Mouse (Mus musculus) heart, postnatal 0 days (tissue): ENCODE data around the gene Slc24a1. TPM values are rescaled to one million over a fixed set of nuclear protein-coding genes. Genes with fewer than 3 reads are reported as not detected.

Experiments
- ATAC-seq: fragments of 200-750 bp; cut with Nextera tagmentation; 2 replicates; pipeline ENCODE4 v1.8.0; 2017; ENCODE audit warnings: low read depth, moderate number of reproducible peaks, moderate library complexity; ENCODE audit not compliant: insufficient read depth
- DNase-seq: peaks from one replicate; pipeline ENCODE4 v3.0.0-alpha.2; 2016; ENCODE audit warnings: low spot score
- H3K27ac ChIP-seq: fragments of 300-500 bp; sonication (generic); 2 replicates; pipeline ENCODE4 v1.5.1; 2014; ENCODE audit warnings: low read depth, mild to moderate bottlenecking
- H3K27me3 ChIP-seq: fragments of 300-500 bp; sonication (generic); 2 replicates; pipeline ENCODE4 v1.6.1; 2014; ENCODE audit warnings: low read length, mixed read lengths; ENCODE audit not compliant: control insufficient read depth, insufficient read depth
- H3K36me3 ChIP-seq: fragments of 300-500 bp; sonication (generic); replicated peaks from 2 replicates; pipeline ENCODE4 v1.6.1; 2014; ENCODE audit warnings: low read length, mixed read lengths; ENCODE audit not compliant: control insufficient read depth, insufficient read depth
- H3K4me1 ChIP-seq: fragments of 300-500 bp; sonication (generic); 2 replicates; pipeline ENCODE4 v1.6.1; 2014; ENCODE audit warnings: antibody characterized with exemption; ENCODE audit not compliant: control insufficient read depth, insufficient read depth
- H3K4me2 ChIP-seq: fragments of 300-500 bp; sonication (generic); 2 replicates; pipeline ENCODE4 v1.6.1; 2014; ENCODE audit warnings: low read depth, mild to moderate bottlenecking, low read length, moderate library complexity
- H3K4me3 ChIP-seq: fragments of 300-500 bp; sonication (generic); 2 replicates; pipeline ENCODE4 v1.5.1; 2014; ENCODE audit warnings: low read depth, low read length
- H3K9ac ChIP-seq: fragments of 300-500 bp; sonication (generic); replicated peaks from 2 replicates; pipeline ENCODE4 v1.6.1; 2014; ENCODE audit warnings: low read depth, low read length, mixed read lengths
- H3K9me3 ChIP-seq: fragments of 300-500 bp; sonication (generic); replicated peaks from 2 replicates; pipeline ENCODE4 v1.6.1; 2016; ENCODE audit warnings: low read length; ENCODE audit not compliant: control insufficient read depth
- CTCF ChIP-seq: IDR thresholded peaks from 2 replicates; pipeline ENCODE4 v1.5.1; 2016; ENCODE audit warnings: antibody characterized with exemption, control low read depth, low read depth
- EP300 ChIP-seq: IDR thresholded peaks from 2 replicates; pipeline ENCODE4 v1.6.1; 2016; ENCODE audit warnings: antibody characterized with exemption, low read depth
- WGBS: fragments of 180-500 bp; shearing (Covaris S2); extraction: QIAGEN DNeasy Blood & Tissue Kit; methylation state at CpG from one replicate; pipeline ENCODE4 v1.1.7; 2014; 5-methylcytosine and 5-hydroxymethylcytosine counted together
- polyA plus RNA-seq: library from polyadenylated mRNA; unstranded; fragments of >200 nt; fragmentation: Nextera tagmentation; extraction: Ambion mirVana; gene quantifications from 2 replicates; pipeline ENCODE4 v1.2.1, GENCODE M21; 2015
- total RNA-seq: library from RNA; depleted of rRNA; stranded (reverse); fragments of >200 nt; gene quantifications from 2 replicates; pipeline ENCODE4 v1.2.3, GENCODE M21; 2014; ENCODE audit warnings: low replicate concordance

Slc24a1 gene
- total and polyA plus RNA-seq, 2 experiments from 2014 or later: 0.05 TPM; not detected in 1

DNA sequence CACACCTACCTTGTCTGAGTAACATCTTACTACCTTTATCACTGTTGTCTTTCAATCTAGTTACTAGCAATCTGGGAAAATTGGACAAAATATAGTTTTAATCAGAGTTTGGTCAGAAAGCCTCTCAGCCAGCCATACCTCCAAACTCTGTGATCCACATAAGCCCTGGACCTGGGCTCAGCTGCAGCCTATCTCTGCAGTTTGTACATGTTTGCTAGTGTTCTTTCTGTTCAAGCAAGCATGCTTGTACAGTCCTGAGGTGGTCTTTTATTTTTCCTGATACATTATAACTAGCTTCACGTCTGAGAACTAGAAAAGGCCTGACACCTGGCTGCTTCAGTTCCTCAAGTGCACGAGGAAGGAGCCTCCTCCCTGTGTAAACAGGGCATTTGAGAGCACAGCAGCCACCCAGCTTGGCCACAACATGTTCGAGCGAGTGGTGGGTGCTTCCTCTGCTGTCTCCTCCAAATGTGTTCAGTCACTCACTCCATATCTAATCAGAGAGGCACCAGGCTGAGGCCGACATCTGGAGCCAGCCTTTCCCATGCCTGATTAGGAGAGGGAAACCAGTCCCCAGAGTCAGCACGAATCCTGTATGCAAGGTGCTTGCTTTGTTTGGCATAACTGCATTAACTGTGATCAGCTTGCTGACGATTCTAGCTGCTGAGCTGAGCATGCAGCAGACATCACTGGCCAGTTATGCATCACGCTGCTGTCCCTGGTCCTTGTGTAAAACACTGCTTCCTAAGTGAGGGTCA, 33.8 kb upstream of the Slc24a1 start:
- DNase-seq (peak; percentile 12), ATAC-seq (peak; percentile 38)
- Histone ChIP-seq H3K9me3 (no peaks in the 10 kb centered on the region), H3K27me3 (no peaks in the 10 kb centered on the region), H3K4me3 (no peak overlapping the region), H3K36me3 (peaks cover 87% of the 10 kb centered on the region), H3K4me1 (0 out of 2 replicates have a peak, but pooled peaks cover 7% of the 10 kb centered on the region), H3K27ac (peak overlapping the region; percentile 57; the same call in 1 of the 2 replicates), H3K9ac (no peak overlapping the region), H3K4me2 (no peak overlapping the region)
- TF ChIP-seq CTCF (no peak), EP300 (no peak)
- 17% methylated on average over 8 of the region's 8 CpGs for WGBS

DNA sequence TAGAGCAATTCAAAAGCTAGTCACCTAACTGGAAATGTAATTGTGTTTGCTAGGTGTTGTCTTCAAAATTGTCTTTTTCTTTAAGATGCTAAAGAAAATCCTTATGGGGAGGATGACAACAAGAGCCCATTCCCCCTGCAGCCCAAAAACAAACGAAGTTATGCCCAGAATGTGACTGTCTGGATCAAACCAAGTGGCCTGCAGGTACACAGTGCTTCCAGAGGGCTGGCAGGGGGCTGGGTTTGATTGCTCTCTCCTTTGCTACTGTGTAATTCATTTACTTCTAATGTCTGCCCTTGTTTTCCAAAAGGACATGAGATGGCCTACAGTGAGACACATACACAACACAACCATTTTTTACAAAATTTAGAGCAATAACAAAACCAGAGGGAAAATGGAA, 30.5 kb upstream of the Slc24a1 start:
- Histone ChIP-seq H3K27me3 (no peaks in the 10 kb centered on the region), H3K4me1 (0 out of 2 replicates have a peak, but pooled peaks cover 7% of the 10 kb centered on the region), H3K9me3 (no peaks in the 10 kb centered on the region), H3K4me2 (no peak overlapping the region), H3K36me3 (peaks cover 94% of the 10 kb centered on the region), H3K4me3 (no peak overlapping the region), H3K9ac (no peak overlapping the region), H3K27ac (no peak overlapping the region)
- WGBS: 64% methylated on average over 1 of the region's 1 CpGs
- no peak for DNase-seq
- ATAC-seq: no peak
- TF ChIP-seq EP300 (no peak), CTCF (no peak)

DNA sequence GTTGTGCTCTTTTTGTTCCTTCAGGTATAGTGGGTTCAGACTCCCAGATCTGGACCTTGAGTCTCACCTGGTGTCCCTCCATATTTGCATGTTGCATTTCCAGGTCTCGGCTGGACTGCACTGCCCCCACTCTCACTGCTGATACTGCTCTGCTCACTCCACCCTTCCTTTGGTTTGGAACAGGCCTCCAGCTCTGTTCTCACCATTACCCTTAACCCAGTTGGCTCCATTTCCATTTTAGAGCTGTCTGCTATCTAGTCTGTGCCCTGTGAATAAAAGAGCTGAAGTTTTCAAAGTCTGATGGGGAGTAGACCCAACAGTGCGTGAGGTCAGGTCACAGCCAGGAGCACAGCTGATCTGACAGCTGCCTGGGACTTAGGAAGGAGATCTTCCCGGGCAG, 29.1 kb upstream of the Slc24a1 start:
- H3K4me3 ChIP-seq: no peak overlapping the region
- no peaks in the 10 kb centered on the region for H3K27me3 ChIP-seq
- WGBS: 52% methylated on average over 3 of the region's 3 CpGs
- peaks cover 96% of the 10 kb centered on the region for H3K36me3 ChIP-seq
- H3K4me2 ChIP-seq: no peak overlapping the region
- no peaks in the 10 kb centered on the region for H3K9me3 ChIP-seq
- no peak overlapping the region for H3K9ac ChIP-seq
- TF ChIP-seq EP300 (no peak), CTCF (no peak)
- ATAC-seq (peak; percentile 77), DNase-seq (peak; percentile 29)
- H3K27ac ChIP-seq: peak overlapping the region; percentile 52; the same call in 1 of the 2 replicates
- H3K4me1 ChIP-seq: 0 out of 2 replicates have a peak, but pooled peaks cover 6% of the 10 kb centered on the region

DNA sequence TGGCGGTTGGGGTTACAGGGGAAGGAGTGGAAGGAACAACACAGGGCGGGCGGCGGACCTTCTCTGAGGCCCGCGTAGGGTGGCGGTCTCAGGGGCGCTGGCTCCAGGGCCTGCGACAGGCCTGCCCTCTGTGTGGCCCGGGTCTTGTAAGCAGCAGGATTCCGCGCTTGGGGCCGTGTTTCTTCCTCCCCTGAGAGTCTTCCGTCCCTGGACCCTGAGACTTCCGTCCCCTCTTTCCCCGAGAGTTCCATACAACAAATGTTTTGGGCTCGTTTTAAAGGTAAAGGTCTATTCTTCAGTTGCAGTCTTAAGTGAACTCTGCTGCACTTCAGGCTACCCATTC, 9.5 kb upstream of the Slc24a1 start:
- Histone ChIP-seq H3K9me3 (no peaks in the 10 kb centered on the region), H3K36me3 (peaks cover 26% of the 10 kb centered on the region), H3K4me1 (peaks cover 7% of the 10 kb centered on the region; the same call in 1 of the 2 replicates), H3K27me3 (no peaks in the 10 kb centered on the region), H3K27ac (peak overlapping the region; percentile 90), H3K9ac (peak overlapping the region; percentile 88), H3K4me2 (peak overlapping the region; percentile 76), H3K4me3 (peak overlapping the region; percentile 87)
- TF ChIP-seq EP300: no peak
- TF ChIP-seq CTCF: no peak
- no peak for DNase-seq
- WGBS: under 1% methylated on average over 17 of the region's 17 CpGs
- peak; percentile 83 for ATAC-seq

DNA sequence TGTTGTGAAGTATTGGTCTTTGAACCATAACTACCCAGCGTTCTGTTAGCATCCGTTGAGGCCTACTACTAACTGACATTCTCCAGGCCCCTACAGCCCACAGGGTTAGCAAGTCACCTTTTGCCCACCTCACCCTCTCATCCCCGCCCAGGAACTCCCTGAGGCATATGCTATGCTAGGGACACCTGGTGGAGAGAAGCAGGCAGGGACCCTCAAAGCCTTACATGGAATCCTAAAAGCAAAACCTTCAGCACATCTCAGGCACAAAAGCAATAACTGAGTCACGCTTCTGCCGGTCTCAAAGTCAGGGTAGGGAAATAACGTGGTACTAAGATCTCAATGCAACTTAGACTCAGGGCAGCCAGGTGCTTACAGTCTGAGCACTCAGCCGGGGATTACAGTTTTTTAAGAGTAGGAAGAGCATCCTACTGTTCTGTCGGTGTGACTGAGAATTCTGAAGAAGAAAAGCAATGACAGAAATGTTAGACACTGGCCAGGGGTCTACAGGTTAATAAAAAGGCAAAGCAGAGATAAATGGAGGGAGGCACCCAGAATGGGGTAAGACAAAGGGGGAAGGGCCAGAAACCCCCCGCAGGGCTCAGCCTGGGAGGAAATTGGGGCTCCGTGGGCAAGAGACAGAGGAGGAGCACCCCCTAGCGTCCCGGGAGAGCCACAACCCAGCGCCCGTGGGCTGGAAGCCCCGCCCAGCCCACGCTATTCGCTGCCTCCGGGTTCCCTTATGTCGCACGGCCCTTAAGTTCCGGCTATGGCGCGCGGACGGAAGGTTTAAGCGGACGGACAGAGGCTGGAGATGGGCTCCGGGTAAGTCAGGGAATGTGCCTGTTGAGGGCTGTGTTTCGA, 8.9 kb upstream of the Slc24a1 start, which contains the start of gene Ints14:
Gene Ints14, plus strand, starts transcription at position 789 of the 861 bp plus-strand sequence.
- peak within 1 kb of the TSS; percentile 87 for H3K4me3 ChIP-seq
- ATAC-seq: peak; percentile 98
- H3K27ac ChIP-seq: peak within 1 kb of the TSS; percentile 90
- H3K4me1 ChIP-seq: peaks cover 7% of the 10 kb centered on the region; the same call in 1 of the 2 replicates
- no peaks in the 10 kb centered on the region for H3K9me3 ChIP-seq
- 3% methylated on average over 29 of the region's 29 CpGs for WGBS
- peaks cover 20% of the 10 kb centered on the region for H3K36me3 ChIP-seq
- peak within 1 kb of the TSS; percentile 76 for H3K4me2 ChIP-seq
- H3K9ac ChIP-seq: peak within 1 kb of the TSS; percentile 88
- TF ChIP-seq CTCF: peak; percentile 77
- no peak for TF ChIP-seq EP300
- H3K27me3 ChIP-seq: no peaks in the 10 kb centered on the region
- DNase-seq: peak; percentile 86
